In the genomic region with DNA sequence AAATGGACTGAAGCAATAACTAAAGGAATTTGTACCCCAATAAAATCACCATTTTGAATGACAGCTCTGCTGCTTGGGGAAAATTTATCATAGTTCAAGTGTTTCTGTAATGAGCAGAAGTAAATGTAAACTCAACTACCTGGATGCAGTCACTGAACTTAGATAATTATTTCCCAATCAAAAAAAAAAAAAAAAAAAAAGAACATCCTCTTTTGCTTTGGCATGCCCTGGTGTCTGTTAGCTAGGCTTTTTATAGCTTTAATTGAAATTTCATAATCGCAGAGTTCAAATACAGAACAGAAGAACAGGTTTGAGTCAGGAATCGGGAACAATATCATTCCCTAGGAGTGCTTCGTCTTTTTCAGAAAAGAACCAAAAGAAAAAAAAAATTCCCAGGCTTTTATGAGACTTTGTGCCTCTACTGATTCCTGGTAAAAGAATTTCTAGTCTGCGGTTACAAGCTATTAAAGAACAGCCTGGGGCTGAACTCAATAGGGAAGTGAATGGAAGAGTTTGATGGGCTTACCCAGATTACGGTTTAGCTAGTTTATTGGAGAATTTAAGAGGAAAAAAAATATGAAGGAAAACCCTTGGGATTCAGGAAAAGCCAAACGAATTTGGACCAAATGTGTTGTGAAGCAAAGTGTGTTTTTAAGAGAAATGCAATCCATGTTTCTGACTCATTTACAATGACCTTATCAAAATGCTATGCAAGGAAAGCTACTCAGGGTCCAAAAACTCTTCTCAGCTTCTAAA, we compare ENCODE assay signal across 17 mouse cellular contexts.
DNase-seq lines count a peak whose midpoint lies in the region; ATAC-seq and TF ChIP-seq lines count a peak whose summit lies in the region.
"Had no signal": no experiment of that assay in that cellular context is flagged by ENCODE, and none has a peak within 500 bp of the region (broad histone marks: within the 10 kb centered on the region; RNA-seq: fewer than 3 reads in every experiment).

No protein-coding gene starts in this region.

- TF ChIP-seq CTCF in Patski (IDR thresholded peaks at IDR 0.05): no peak

- no peaks in the 10 kb centered on the region for H3K27me3 ChIP-seq in Patski
- H3K27me3 ChIP-seq: neural tube, embryonic 13.5 days had no signal

- peak; percentile 44 for ATAC-seq in Patski
- peak; percentile 89 for ATAC-seq in granulocyte monocyte progenitor cell, adult 5-6 weeks (replicated peaks; ENCODE audit: poor library complexity, severe bottlenecking)
- ATAC-seq: forebrain, postnatal 0 days; hindbrain, postnatal 0 days had no signal

- intact Hi-C loops in heart, postnatal 14 days (cut with DNase I): no loop called here
- intact Hi-C loops in left cerebral cortex, postnatal 36 days (cut with DNase I): no loop called here

- in situ Hi-C loops in Patski (cut with MboI; ENCODE audit: low pct_unique_long_range_greater_than_20kb): no loop called here

- POLR2A ChIA-PET in Patski (lab: Charles Lee): interaction anchor here (0.6 to 0.7 kb wide), 2 partner anchors 964 to 1351 kb away, joined by 3 to 4 read pairs; no protein-coding TSS in a partner anchor

- peak; percentile 28 to 29 for DNase-seq in heart, adult 18-20 months
- DNase-seq in heart, postnatal 14 days: no peak
- DNase-seq in 3T3-L1 (ENCODE audit: low read depth, low spot score): peak; percentile 89
- no peak for DNase-seq in Patski (ENCODE audit: low read depth, low spot score)
- no peak for DNase-seq in left cerebral cortex, postnatal 36 days (ENCODE audit: low spot score in 2 of 2)
- no peak for DNase-seq in spleen, postnatal 14 days (ENCODE audit: low spot score in 2 of 2)
- no peak for DNase-seq in adrenal gland, adult 18-20 months (ENCODE audit: low spot score in 2 of 2)
- DNase-seq: cerebellum, adult 2 months; forebrain, postnatal 0 days; kidney, adult 18-20 months; kidney, postnatal 4 days; liver; lung, embryonic 14.5 days; right cerebral cortex, postnatal 4 days had no signal

- CTCF ChIA-PET in Patski (lab: Charles Lee): interaction anchor here (0.9 to 1.3 kb wide), 3 partner anchors 9 to 31 kb away, joined by 3 to 5 read pairs (median 3); no protein-coding TSS in a partner anchor

Comparison
In these comparisons a context has a peak if more than half of its experiments do, and no peak if none do; other contexts are left out.
1. DNase-seq: peak in heart, adult 18-20 months (2 of 2) and 3T3-L1 (single experiment); none in heart, postnatal 14 days (0 of 2), Patski (single experiment), left cerebral cortex, postnatal 36 days (0 of 2), spleen, postnatal 14 days (0 of 2) and adrenal gland, adult 18-20 months (0 of 2).